Mouse (Mus musculus): Measurements from ENCODE around the gene Tlr11. TPM values are rescaled to one million over a fixed set of nuclear protein-coding genes. Genes with fewer than 3 reads are reported as not detected.

Gene Tlr11
- 0.44 and 0.57 TPM in 2 replicates for polyA plus RNA-seq (2012; rRNA removed)

DNA sequence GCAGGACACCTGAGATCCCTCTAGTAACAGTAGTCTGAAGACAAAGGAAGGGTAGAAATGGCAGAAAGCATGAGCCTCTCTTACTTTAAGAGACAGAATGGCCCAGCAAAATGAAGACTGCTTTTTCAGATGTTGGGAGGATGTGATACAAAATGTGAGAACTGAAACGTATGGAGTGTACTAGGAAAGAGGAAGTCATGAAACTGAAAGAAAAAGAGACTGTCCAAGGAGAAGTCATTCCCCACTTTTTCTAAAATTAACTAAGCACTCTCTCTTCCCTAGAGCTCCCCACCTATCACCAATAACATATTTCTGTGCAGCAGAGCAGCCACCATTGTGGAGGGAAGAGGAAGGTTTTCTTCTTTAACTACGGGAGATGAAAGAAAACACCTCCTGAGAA is at the start of gene Tlr11:
Gene Tlr11 (plus strand): TSS at position 322 of the 400 bp plus-strand sequence.
- WGBS: 59% methylated on average over 2 of the region's 2 CpGs
- TF ChIP-seq POLR2A (IDR thresholded peaks at IDR 0.05; ENCODE audit: borderline replicate concordance, extremely low read depth, low read depth, low read length) (no peak), CTCF (IDR thresholded peaks at IDR 0.05; ENCODE audit: insufficient read depth, low read length) (no peak)
- no peak for DNase-seq
- H3K4me3 ChIP-seq (replicated peaks; ENCODE audit: extremely low read depth, low read depth, low read length): no peak within 1 kb of the TSS
- H3K4me1 ChIP-seq (ENCODE audit: control insufficient read depth, insufficient read depth, low read length): no peaks in the 10 kb centered on the region

DNA sequence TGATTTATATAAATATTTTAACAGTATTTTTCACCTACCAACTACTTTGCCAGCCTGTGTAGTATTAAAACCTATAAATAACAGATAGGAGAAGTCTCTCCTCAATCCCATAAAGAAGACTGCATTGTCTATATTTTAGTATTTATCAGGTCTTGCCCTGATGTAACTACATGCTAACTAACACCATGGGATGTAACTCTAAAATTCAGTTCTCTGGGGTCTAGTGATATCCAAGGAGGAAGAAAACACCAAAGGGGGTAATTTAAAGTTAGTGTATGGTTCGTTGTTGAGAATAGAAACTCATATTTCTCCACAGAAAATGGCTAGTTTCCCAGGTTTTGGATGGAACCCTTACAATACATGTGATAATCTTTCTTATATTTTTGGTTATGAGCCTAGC is 31.1 kb upstream of the Tlr11 start, which contains the start of gene Olfr734:
Gene Olfr734 (minus strand): TSS at position 101 of the 400 bp plus-strand sequence.
- 51% methylated on average over 1 of the region's 1 CpGs for WGBS
- no peaks in the 10 kb centered on the region for H3K4me1 ChIP-seq (ENCODE audit: control insufficient read depth, insufficient read depth, low read length)
- no peak for DNase-seq
- no peak within 1 kb of the TSS for H3K4me3 ChIP-seq (replicated peaks; ENCODE audit: extremely low read depth, low read depth, low read length)
- TF ChIP-seq POLR2A (IDR thresholded peaks at IDR 0.05; ENCODE audit: borderline replicate concordance, extremely low read depth, low read depth, low read length) (no peak), CTCF (IDR thresholded peaks at IDR 0.05; ENCODE audit: insufficient read depth, low read length) (no peak)

DNA sequence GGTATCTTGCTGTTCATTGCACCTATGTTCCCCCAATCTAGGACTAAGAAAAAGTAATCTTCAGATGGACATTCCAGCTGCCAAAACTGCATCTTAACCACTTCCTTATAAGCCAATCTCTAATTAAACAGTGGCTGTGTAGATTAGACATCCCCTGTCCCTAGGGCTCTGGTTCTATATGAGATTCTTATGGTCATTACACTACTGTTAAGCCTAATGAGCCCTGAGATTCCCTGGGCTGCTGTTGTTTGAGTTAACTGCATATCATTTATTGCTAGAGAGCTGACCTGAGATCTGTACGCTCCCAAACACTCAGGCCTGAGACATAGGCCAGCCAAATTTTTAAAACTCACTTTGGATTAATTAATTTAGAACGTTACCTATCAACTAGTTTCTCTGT is 8.9 kb upstream of the Tlr11 start, which contains the start of gene Olfr735:
Gene Olfr735 (minus strand): TSS at position 77 of the 400 bp plus-strand sequence.
- DNase-seq: no peak
- TF ChIP-seq POLR2A (IDR thresholded peaks at IDR 0.05; ENCODE audit: borderline replicate concordance, extremely low read depth, low read depth, low read length) (no peak), CTCF (IDR thresholded peaks at IDR 0.05; ENCODE audit: insufficient read depth, low read length) (no peak)
- Histone ChIP-seq H3K4me1 (ENCODE audit: control insufficient read depth, insufficient read depth, low read length) (no peaks in the 10 kb centered on the region), H3K4me3 (replicated peaks; ENCODE audit: extremely low read depth, low read depth, low read length) (no peak within 1 kb of the TSS)
- 69% methylated on average over 2 of the region's 2 CpGs for WGBS

DNA sequence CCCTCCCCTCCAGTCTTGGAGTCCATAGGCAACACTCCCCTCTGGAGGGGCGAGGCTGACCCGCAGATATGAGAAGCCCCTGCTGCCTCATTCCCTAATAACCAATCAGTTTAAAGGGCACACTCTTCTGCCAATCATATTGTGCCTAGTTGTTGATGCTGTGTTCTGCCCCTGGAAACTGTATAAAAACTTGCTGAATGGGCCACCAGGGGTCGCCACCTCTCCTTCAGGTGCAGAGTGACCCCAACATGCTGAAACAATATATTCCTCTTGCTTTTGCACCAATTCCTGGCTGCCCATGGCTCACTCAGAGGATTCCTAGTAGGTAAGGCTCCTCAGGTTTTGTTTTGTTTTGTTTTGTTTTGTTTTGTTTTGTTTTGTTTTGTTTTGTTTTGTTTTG is 5.3 kb upstream of the Tlr11 start:
- Histone ChIP-seq H3K4me1 (ENCODE audit: control insufficient read depth, insufficient read depth, low read length) (no peaks in the 10 kb centered on the region), H3K4me3 (replicated peaks; ENCODE audit: extremely low read depth, low read depth, low read length) (no peak overlapping the region)
- TF ChIP-seq CTCF (IDR thresholded peaks at IDR 0.05; ENCODE audit: insufficient read depth, low read length) (peak; percentile 29), POLR2A (IDR thresholded peaks at IDR 0.05; ENCODE audit: borderline replicate concordance, extremely low read depth, low read depth, low read length) (no peak)
- no peak for DNase-seq
- 35% methylated on average over 3 of the region's 3 CpGs for WGBS

DNA sequence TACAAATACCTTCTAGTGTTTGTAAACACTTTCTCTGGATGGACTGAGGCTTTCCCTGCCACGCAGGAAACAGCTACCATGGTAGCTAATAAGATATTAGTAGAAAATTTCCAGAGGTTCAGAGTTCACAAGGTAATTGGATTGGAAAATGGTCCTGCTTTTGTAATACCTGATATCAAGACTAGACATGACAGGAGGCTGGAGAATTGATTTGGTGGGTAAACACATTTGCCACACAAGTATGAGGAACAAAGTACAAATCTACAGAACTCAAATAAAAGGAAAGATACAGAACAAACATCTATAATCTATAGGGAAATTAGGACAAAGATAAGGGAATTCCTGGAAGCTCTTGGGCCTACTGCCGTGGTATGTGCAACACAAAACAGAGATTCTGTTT is 989 bp upstream of the Tlr11 start:
- 66% methylated on average over 2 of the region's 2 CpGs for whole genome bisulfite sequencing
- Histone ChIP-seq H3K4me1 (ENCODE audit: control insufficient read depth, insufficient read depth, low read length) (no peaks in the 10 kb centered on the region), H3K4me3 (replicated peaks; ENCODE audit: extremely low read depth, low read depth, low read length) (no peak overlapping the region)
- DNase-seq: no peak
- TF ChIP-seq POLR2A (IDR thresholded peaks at IDR 0.05; ENCODE audit: borderline replicate concordance, extremely low read depth, low read depth, low read length) (no peak), CTCF (IDR thresholded peaks at IDR 0.05; ENCODE audit: insufficient read depth, low read length) (no peak)

DNA sequence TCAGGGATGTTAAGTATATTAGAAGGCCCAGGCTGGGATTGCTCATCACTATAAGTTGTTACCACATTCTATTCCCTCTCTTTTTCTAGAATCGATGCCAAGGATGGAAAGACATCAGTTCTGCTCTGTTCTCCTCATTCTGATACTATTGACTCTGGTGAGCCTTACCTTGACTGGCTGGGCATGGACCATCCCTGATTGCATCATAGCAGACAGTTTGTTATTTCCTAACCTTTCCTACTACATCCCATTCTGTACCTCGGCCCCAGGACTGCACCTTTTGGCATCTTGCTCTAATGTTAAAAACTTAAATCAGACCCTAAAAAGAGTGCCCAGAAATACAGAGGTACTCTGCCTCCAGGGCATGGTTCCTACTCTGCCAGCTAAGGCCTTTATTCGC is 2.8 kb downstream of the Tlr11 start:
- Histone ChIP-seq H3K4me3 (replicated peaks; ENCODE audit: extremely low read depth, low read depth, low read length) (no peak overlapping the region), H3K4me1 (ENCODE audit: control insufficient read depth, insufficient read depth, low read length) (no peaks in the 10 kb centered on the region)
- no peak for TF ChIP-seq POLR2A (IDR thresholded peaks at IDR 0.05; ENCODE audit: borderline replicate concordance, extremely low read depth, low read depth, low read length)
- no peak for TF ChIP-seq CTCF (IDR thresholded peaks at IDR 0.05; ENCODE audit: insufficient read depth, low read length)
- WGBS: 76% methylated on average over 3 of the region's 3 CpGs
- DNase-seq: no peak

DNA sequence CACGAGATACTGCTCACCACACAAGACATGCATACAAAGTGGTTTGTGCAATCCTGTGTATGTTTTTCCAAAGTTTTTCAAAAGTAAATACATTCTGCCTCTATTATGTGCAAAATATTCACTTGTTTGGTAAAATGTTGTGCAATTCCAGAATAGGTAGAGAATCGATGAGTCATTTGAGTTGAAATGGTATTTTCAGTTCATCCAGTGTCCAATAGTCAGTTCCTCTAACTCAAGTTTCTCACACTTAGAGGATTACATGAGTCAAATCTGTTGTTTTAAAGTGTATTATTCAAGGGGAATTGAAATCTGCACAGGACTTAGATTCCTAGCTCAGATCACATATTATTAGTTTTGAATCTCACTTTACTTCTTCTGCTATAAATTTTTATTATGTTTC is 5.8 kb downstream of the Tlr11 start:
- TF ChIP-seq POLR2A (IDR thresholded peaks at IDR 0.05; ENCODE audit: borderline replicate concordance, extremely low read depth, low read depth, low read length) (no peak), CTCF (IDR thresholded peaks at IDR 0.05; ENCODE audit: insufficient read depth, low read length) (no peak)
- no peaks in the 10 kb centered on the region for H3K4me1 ChIP-seq (ENCODE audit: control insufficient read depth, insufficient read depth, low read length)
- no peak for DNase-seq
- whole genome bisulfite sequencing: 63% methylated on average over 2 of the region's 2 CpGs
- no peak overlapping the region for H3K4me3 ChIP-seq (replicated peaks; ENCODE audit: extremely low read depth, low read depth, low read length)

DNA sequence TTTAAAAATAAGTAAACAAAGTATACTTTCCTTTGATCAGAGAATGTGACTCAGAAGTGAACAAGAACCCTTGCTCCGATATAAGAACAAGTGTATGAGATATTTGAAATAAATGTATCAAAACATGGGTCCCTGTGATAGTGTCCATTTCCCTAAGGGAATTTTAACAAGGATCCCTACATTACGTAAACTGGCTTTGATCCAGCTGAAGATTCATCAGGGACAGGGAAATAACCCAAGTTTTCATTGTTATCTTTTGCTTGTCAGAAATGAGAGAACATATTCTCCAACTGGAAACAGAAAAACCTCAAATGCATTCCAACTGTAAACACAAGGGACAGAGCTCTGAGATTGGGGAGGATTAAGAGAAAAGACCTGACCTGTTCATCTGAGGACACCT is 23.1 kb downstream of the Tlr11 start, which contains the start of gene Olfr736:
Gene Olfr736 (plus strand): TSS at position 301 of the 400 bp plus-strand sequence.
- WGBS: 77% methylated on average over 2 of the region's 2 CpGs
- Histone ChIP-seq H3K4me1 (ENCODE audit: control insufficient read depth, insufficient read depth, low read length) (no peaks in the 10 kb centered on the region), H3K4me3 (replicated peaks; ENCODE audit: extremely low read depth, low read depth, low read length) (no peak within 1 kb of the TSS)
- TF ChIP-seq CTCF (IDR thresholded peaks at IDR 0.05; ENCODE audit: insufficient read depth, low read length): no peak
- TF ChIP-seq POLR2A (IDR thresholded peaks at IDR 0.05; ENCODE audit: borderline replicate concordance, extremely low read depth, low read depth, low read length): no peak
- no peak for DNase-seq

DNA sequence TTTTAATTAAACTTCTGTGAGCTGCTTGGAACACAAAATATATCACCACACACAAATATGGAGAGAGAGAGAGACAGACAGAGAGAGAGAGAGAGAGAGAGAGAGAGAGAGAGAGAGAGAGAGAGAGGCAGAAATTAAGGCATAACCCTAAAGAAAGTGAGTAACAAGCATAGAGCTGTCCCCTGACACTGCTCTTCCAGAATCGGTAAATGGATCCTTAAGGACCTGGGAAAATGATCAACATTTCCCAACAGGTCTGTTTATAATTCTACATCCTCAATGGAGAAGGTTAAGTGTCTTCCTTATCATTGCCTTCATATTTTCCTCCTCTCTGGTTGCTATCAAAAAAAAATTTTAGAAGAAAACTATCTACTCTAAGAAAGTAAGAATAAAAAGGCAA is 49.6 kb downstream of the Tlr11 start, which contains the start of gene Olfr738:
Gene Olfr738 (plus strand): TSS at position 301 of the 400 bp plus-strand sequence.
- DNase-seq: no peak
- 88% methylated on average over 1 of the region's 1 CpGs for WGBS
- TF ChIP-seq CTCF (IDR thresholded peaks at IDR 0.05; ENCODE audit: insufficient read depth, low read length) (no peak), POLR2A (IDR thresholded peaks at IDR 0.05; ENCODE audit: borderline replicate concordance, extremely low read depth, low read depth, low read length) (no peak)
- no peaks in the 10 kb centered on the region for H3K4me1 ChIP-seq (ENCODE audit: control insufficient read depth, insufficient read depth, low read length)
- no peak within 1 kb of the TSS for H3K4me3 ChIP-seq (replicated peaks; ENCODE audit: extremely low read depth, low read depth, low read length)

Other genes starting within 250 kb of the Tlr11 start
- gene Olfr727, start 234.7 kb upstream of the Tlr11 start, polyA plus RNA-seq (2012; rRNA removed): not detected in 2 replicates
- not detected in 2 replicates for gene Olfr728, start 215.2 kb upstream of the Tlr11 start, polyA plus RNA-seq (2012; rRNA removed)
- gene Olfr729, start 205.0 kb upstream of the Tlr11 start, polyA plus RNA-seq (2012; rRNA removed): not detected in 2 replicates
- gene Olfr730, start 169.7 kb upstream of the Tlr11 start, polyA plus RNA-seq (2012; rRNA removed): not detected in 2 replicates
- gene Olfr731, start 116.0 kb upstream of the Tlr11 start, polyA plus RNA-seq (2012; rRNA removed): not detected in 2 replicates
- gene Olfr732, start 73.7 kb upstream of the Tlr11 start, polyA plus RNA-seq (2012; rRNA removed): not detected in 2 replicates
- gene Olfr733, start 56.4 kb upstream of the Tlr11 start, polyA plus RNA-seq (2012; rRNA removed): not detected in 2 replicates
- gene Olfr734, start 31.2 kb upstream of the Tlr11 start, polyA plus RNA-seq (2012; rRNA removed): not detected in 2 replicates
- gene Olfr735, start 9.0 kb upstream of the Tlr11 start, polyA plus RNA-seq (2012; rRNA removed): not detected in 2 replicates
- not detected in 2 replicates for gene Olfr736, start 23.2 kb downstream of the Tlr11 start, polyA plus RNA-seq (2012; rRNA removed)
- gene Olfr738, start 49.7 kb downstream of the Tlr11 start, polyA plus RNA-seq (2012; rRNA removed): not detected in 2 replicates
- gene Olfr739, start 60.7 kb downstream of the Tlr11 start, polyA plus RNA-seq (2012; rRNA removed): not detected in 2 replicates
- not detected in 2 replicates for gene Olfr740, start 87.6 kb downstream of the Tlr11 start, polyA plus RNA-seq (2012; rRNA removed)
- not detected in 2 replicates for gene Olfr741, start 114.8 kb downstream of the Tlr11 start, polyA plus RNA-seq (2012; rRNA removed)
- not detected in 2 replicates for gene Olfr742, start 145.7 kb downstream of the Tlr11 start, polyA plus RNA-seq (2012; rRNA removed)
- not detected in 2 replicates for gene Olfr743, start 163.9 kb downstream of the Tlr11 start, polyA plus RNA-seq (2012; rRNA removed)

Data from lung, adult 2 months (tissue).